Mouse (Mus musculus) hindbrain, embryonic 12.5 days (tissue): ENCODE measurements around the gene Cacna1a. TPM values are rescaled to one million over a fixed set of nuclear protein-coding genes. Genes with fewer than 3 reads are reported as not detected.
"Not testable (repeated sequence)": the region's sequence is repeated elsewhere in the genome, so short reads cannot be mapped to it uniquely, and the experiment has no call there.

Experiments used
- ATAC-seq: fragments of 200-750 bp; cut with Nextera tagmentation; 2 replicates; pipeline ENCODE4 v1.8.0; 2017; ENCODE audit warnings: moderate TSS enrichment; ENCODE audit not compliant: low FRiP score
- H3K27ac ChIP-seq: fragments of 300-500 bp; sonication (generic); 2 replicates; pipeline ENCODE4 v1.5.1; 2016; ENCODE audit warnings: mild to moderate bottlenecking
- H3K27me3 ChIP-seq: fragments of 300-500 bp; sonication (generic); 2 replicates; pipeline ENCODE4 v1.6.1; 2016; ENCODE audit warnings: mild to moderate bottlenecking
- H3K36me3 ChIP-seq: fragments of 300-500 bp; sonication (generic); 2 replicates; pipeline ENCODE4 v1.6.1; 2016; ENCODE audit warnings: mild to moderate bottlenecking
- H3K4me1 ChIP-seq: fragments of 300-500 bp; sonication (generic); 2 replicates; pipeline ENCODE4 v1.6.1; 2016
- H3K4me2 ChIP-seq: fragments of 300-500 bp; sonication (generic); replicated peaks from 2 replicates; pipeline ENCODE4 v1.6.1; 2016; ENCODE audit warnings: mild to moderate bottlenecking
- H3K4me3 ChIP-seq: fragments of 300-500 bp; sonication (generic); 2 replicates; pipeline ENCODE4 v1.5.1; 2016; ENCODE audit warnings: mild to moderate bottlenecking
- H3K9ac ChIP-seq: fragments of 300-500 bp; sonication (generic); 2 replicates; pipeline ENCODE4 v1.6.1; 2016; ENCODE audit warnings: mild to moderate bottlenecking, moderate library complexity
- H3K9me3 ChIP-seq: fragments of 300-500 bp; sonication (generic); replicated peaks from 2 replicates; pipeline ENCODE4 v1.6.1; 2016; ENCODE audit warnings: mild to moderate bottlenecking
- WGBS: fragments of 180-500 bp; shearing (Covaris S2); methylation state at CpG from one replicate; pipeline ENCODE4 v1.1.7; 2016; 5-methylcytosine and 5-hydroxymethylcytosine counted together
- polyA plus RNA-seq: library from polyadenylated mRNA; unstranded; fragments of >200 nt; fragmentation: Nextera tagmentation; extraction: Ambion mirVana; gene quantifications from 2 replicates; pipeline ENCODE4 v1.2.1, GENCODE M21; 2016

The Cacna1a gene
- polyA plus RNA-seq, 1 experiment from 2014 or later: 16.1 TPM

- Histone ChIP-seq H3K4me2 (peak overlapping the region; percentile 25), H3K4me3 (no peak overlapping the region), H3K4me1 (peaks cover 24% of the 10 kb centered on the region), H3K27me3 (0 out of 2 replicates have a peak, but pooled peaks cover 6% of the 10 kb centered on the region), H3K36me3 (peaks cover 10% of the 10 kb centered on the region), H3K9ac (peak overlapping the region; percentile 20; the same call in 1 of the 2 replicates), H3K9me3 (no peaks in the 10 kb centered on the region), H3K27ac (no peak overlapping the region)
- WGBS: 24% methylated on average over 22 of the region's 22 CpGs
- ATAC-seq: peak; percentile 38
Measured at GRCm38 (mm10) chr8:84615666-84616485, 227.6 kb downstream of the Cacna1a start.

- ATAC-seq: peak; percentile 32; the same call in 1 of the 2 replicates
- Histone ChIP-seq H3K36me3 (peaks cover 5% of the 10 kb centered on the region), H3K4me3 (no peak overlapping the region), H3K9ac (no peak overlapping the region), H3K4me1 (peaks cover 24% of the 10 kb centered on the region), H3K9me3 (no peaks in the 10 kb centered on the region), H3K27me3 (0 out of 2 replicates have a peak, but pooled peaks cover 6% of the 10 kb centered on the region), H3K4me2 (no peak overlapping the region), H3K27ac (peak overlapping the region; percentile 4; the same call in 1 of the 2 replicates)
- 37% methylated on average over 22 of the region's 22 CpGs for WGBS
Measured at GRCm38 (mm10) chr8:84617005-84617404, 228.8 kb downstream of the Cacna1a start.

- 72% methylated on average over 8 of the region's 8 CpGs for WGBS
- H3K27me3 ChIP-seq: 0 out of 2 replicates have a peak, but pooled peaks cover 3% of the 10 kb centered on the region
- ATAC-seq: no peak
Measured at GRCm38 (mm10) chr8:84621102-84621625, 232.9 kb downstream of the Cacna1a start.

GRCm38 (mm10) chr8:84623425-84623824, 235.2 kb downstream of the Cacna1a start:
- H3K4me2 ChIP-seq, ATAC-seq, H3K9me3 ChIP-seq, H3K36me3 ChIP-seq, H3K27ac ChIP-seq, H3K4me1 ChIP-seq, H3K9ac ChIP-seq, H3K27me3 ChIP-seq, H3K4me3 ChIP-seq: not testable (repeated sequence)
- 79% methylated on average over 4 of the region's 4 CpGs for WGBS

More at GRCm38 (mm10) chr8:84621102-84621625, 232.9 kb downstream of the Cacna1a start:
- Histone ChIP-seq H3K9ac (no peak overlapping the region), H3K4me2 (no peak overlapping the region), H3K4me3 (no peak overlapping the region), H3K36me3 (no peaks in the 10 kb centered on the region), H3K4me1 (peaks cover 12% of the 10 kb centered on the region), H3K9me3 (no peaks in the 10 kb centered on the region), H3K27ac (no peak overlapping the region)

GRCm38 (mm10) chr8:84629586-84629985, 241.3 kb downstream of the Cacna1a start:
- no peak for ATAC-seq
- H3K9me3 ChIP-seq: no peaks in the 10 kb centered on the region
- WGBS: 81% methylated on average over 11 of the region's 11 CpGs

GRCm38 (mm10) chr8:84630145-84630544, 241.9 kb downstream of the Cacna1a start:
- WGBS: 86% methylated on average over 4 of the region's 4 CpGs

More at GRCm38 (mm10) chr8:84629586-84629985, 241.3 kb downstream of the Cacna1a start:
- Histone ChIP-seq H3K36me3 (peaks cover 22% of the 10 kb centered on the region), H3K4me1 (peaks cover 12% of the 10 kb centered on the region), H3K27ac (no peak overlapping the region), H3K4me3 (no peak overlapping the region), H3K9ac (no peak overlapping the region), H3K4me2 (no peak overlapping the region), H3K27me3 (no peaks in the 10 kb centered on the region)

GRCm38 (mm10) chr8:84631813-84632212, 243.6 kb downstream of the Cacna1a start:
- WGBS: 91% methylated on average over 4 of the region's 4 CpGs
- peaks cover 22% of the 10 kb centered on the region for H3K36me3 ChIP-seq
- no peak overlapping the region for H3K9ac ChIP-seq
- no peak overlapping the region for H3K4me2 ChIP-seq
- no peak for ATAC-seq
- no peaks in the 10 kb centered on the region for H3K9me3 ChIP-seq
- H3K27ac ChIP-seq: no peak overlapping the region
- peaks cover 32% of the 10 kb centered on the region for H3K4me1 ChIP-seq
- H3K27me3 ChIP-seq: no peaks in the 10 kb centered on the region
- no peak overlapping the region for H3K4me3 ChIP-seq

More at GRCm38 (mm10) chr8:84630145-84630544, 241.9 kb downstream of the Cacna1a start:
- ATAC-seq: no peak
- no peak overlapping the region for H3K4me2 ChIP-seq
- no peaks in the 10 kb centered on the region for H3K27me3 ChIP-seq
- H3K36me3 ChIP-seq: peaks cover 22% of the 10 kb centered on the region
- no peak overlapping the region for H3K4me3 ChIP-seq
- no peaks in the 10 kb centered on the region for H3K9me3 ChIP-seq
- no peak overlapping the region for H3K9ac ChIP-seq
- no peak overlapping the region for H3K27ac ChIP-seq
- H3K4me1 ChIP-seq: peaks cover 18% of the 10 kb centered on the region

GRCm38 (mm10) chr8:84633841-84634584, 245.8 kb downstream of the Cacna1a start:
- Histone ChIP-seq H3K27me3 (no peaks in the 10 kb centered on the region), H3K9ac (no peak overlapping the region), H3K4me1 (peaks cover 41% of the 10 kb centered on the region), H3K27ac (peak overlapping the region; percentile 93), H3K4me2 (no peak overlapping the region), H3K4me3 (no peak overlapping the region), H3K9me3 (no peaks in the 10 kb centered on the region), H3K36me3 (peaks cover 22% of the 10 kb centered on the region)
- WGBS: 51% methylated on average over 10 of the region's 10 CpGs
- ATAC-seq: no peak

GRCm38 (mm10) chr8:84634849-84635304, 246.6 kb downstream of the Cacna1a start:
- peak overlapping the region; percentile 30 for H3K4me2 ChIP-seq
- H3K9me3 ChIP-seq: no peaks in the 10 kb centered on the region
- 33% methylated on average over 9 of the region's 9 CpGs for WGBS

GRCm38 (mm10) chr8:84635397-84636050, 247.3 kb downstream of the Cacna1a start:
- Histone ChIP-seq H3K4me3 (no peak overlapping the region), H3K4me2 (no peak overlapping the region), H3K9me3 (no peaks in the 10 kb centered on the region), H3K9ac (peak overlapping the region; percentile 54), H3K4me1 (peaks cover 45% of the 10 kb centered on the region), H3K27ac (peak overlapping the region; percentile 93), H3K27me3 (no peaks in the 10 kb centered on the region), H3K36me3 (0 out of 2 replicates have a peak, but pooled peaks cover 12% of the 10 kb centered on the region)
- WGBS: 60% methylated on average over 13 of the region's 14 CpGs
- no peak for ATAC-seq

More at GRCm38 (mm10) chr8:84634849-84635304, 246.6 kb downstream of the Cacna1a start:
- peak overlapping the region; percentile 93 for H3K27ac ChIP-seq
- peak; percentile 13 for ATAC-seq
- H3K36me3 ChIP-seq: peaks cover 17% of the 10 kb centered on the region
- no peak overlapping the region for H3K4me3 ChIP-seq
- no peaks in the 10 kb centered on the region for H3K27me3 ChIP-seq
- peaks cover 41% of the 10 kb centered on the region for H3K4me1 ChIP-seq
- peak overlapping the region; percentile 54 for H3K9ac ChIP-seq

GRCm38 (mm10) chr8:84636051-84636691, 247.9 kb downstream of the Cacna1a start:
- peaks cover 46% of the 10 kb centered on the region for H3K4me1 ChIP-seq
- WGBS: 85% methylated on average over 17 of the region's 17 CpGs
- H3K9me3 ChIP-seq: no peaks in the 10 kb centered on the region
- ATAC-seq: no peak
- no peaks in the 10 kb centered on the region for H3K27me3 ChIP-seq
- H3K4me3 ChIP-seq: no peak overlapping the region
- no peak overlapping the region for H3K4me2 ChIP-seq
- 0 out of 2 replicates have a peak, but pooled peaks cover 9% of the 10 kb centered on the region for H3K36me3 ChIP-seq
- peak overlapping the region; percentile 54; the same call in 1 of the 2 replicates for H3K9ac ChIP-seq
- H3K27ac ChIP-seq: peak overlapping the region; percentile 93; the same call in 1 of the 2 replicates
